Mouse (Mus musculus) heart, adult 2 months (tissue): ENCODE measurements around the gene Cradd.

Experiments
- CTCF ChIP-seq: fragments of 200-600 bp; IDR thresholded peaks from 2 replicates; pipeline ENCODE4 v1.8.1; 2022; ENCODE audit warnings: antibody characterized with exemption, mild to moderate bottlenecking, moderate library complexity
- POLR2A ChIP-seq: fragments of 200-500 bp; IDR thresholded peaks from 2 replicates; pipeline ENCODE4 v1.6.1; 2011; ENCODE audit warnings: mild to moderate bottlenecking, low read depth, low read length, control low read depth; ENCODE audit not compliant: insufficient read depth

- TF ChIP-seq CTCF: no peak
- TF ChIP-seq POLR2A: no peak
Observed at GRCm38 (mm10) chr10:95300178-95300793, 23.6 kb downstream of the Cradd start.
